Mouse (Mus musculus) monocyte, adult 5-6 weeks (primary cell): ENCODE measurements around the gene Anapc1. TPM values are rescaled to one million over a fixed set of nuclear protein-coding genes. Genes with fewer than 3 reads are reported as not detected.

Experiments
- ATAC-seq: fragments of 153-309, 156-312 bp; replicated peaks from 2 replicates; pipeline ENCODE4 v1.8.0; 2017; ENCODE audit warnings: mild to moderate bottlenecking; ENCODE audit not compliant: low TSS enrichment, insufficient number of reproducible peaks, severe bottlenecking, poor library complexity, low FRiP score
- total RNA-seq: library from RNA; stranded (forward); fragments of 200-1000, 200-491, 200-594 nt; gene quantifications from 3 replicates; pipeline ENCODE4 v1.2.3, GENCODE M21; 2017

Gene Anapc1
- 71.5 to 134 TPM (median 78.9 TPM) in 3 replicates for total RNA-seq

GRCm38 (mm10) chr2:128686921-128687557, at the start of gene Anapc1:
TSS of gene Anapc1 (minus strand) at chr2:128687391.
- peak; percentile 95 for ATAC-seq

GRCm38 (mm10) chr2:128735089-128735488, 47.9 kb upstream of the Anapc1 start:
- no peak for ATAC-seq

GRCm38 (mm10) chr2:128731951-128732350, 44.8 kb upstream of the Anapc1 start:
- ATAC-seq = no peak

DNA sequence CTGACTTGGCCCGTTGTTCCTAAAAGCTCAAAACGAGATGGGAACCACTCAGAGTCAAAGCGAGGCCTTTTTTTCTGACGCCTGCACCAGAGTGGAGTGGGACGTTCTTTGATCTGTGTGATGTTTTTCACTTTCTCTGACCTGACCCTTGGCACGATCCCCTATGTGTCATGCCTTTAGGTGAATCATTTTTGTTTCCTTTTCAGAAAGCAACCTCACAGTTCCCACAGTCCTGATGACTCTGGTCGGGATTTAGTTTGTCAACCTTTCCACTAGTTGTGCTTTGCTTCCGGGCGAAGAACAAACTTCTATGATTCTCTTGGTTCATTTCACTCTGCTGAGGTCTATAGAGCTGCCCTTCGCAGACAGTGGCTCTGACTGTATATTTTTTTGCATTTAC, 44.3 kb upstream of the Anapc1 start:
- ATAC-seq = no peak

- ATAC-seq = no peak
Observed at GRCm38 (mm10) chr2:128729141-128729540, 42.0 kb upstream of the Anapc1 start.

- ATAC-seq = no peak
Observed at GRCm38 (mm10) chr2:128728066-128728465, 40.9 kb upstream of the Anapc1 start.

- no peak for ATAC-seq
Observed at GRCm38 (mm10) chr2:128727552-128727951, 40.4 kb upstream of the Anapc1 start.

GRCm38 (mm10) chr2:128726626-128727025, 39.4 kb upstream of the Anapc1 start:
- ATAC-seq = no peak

DNA sequence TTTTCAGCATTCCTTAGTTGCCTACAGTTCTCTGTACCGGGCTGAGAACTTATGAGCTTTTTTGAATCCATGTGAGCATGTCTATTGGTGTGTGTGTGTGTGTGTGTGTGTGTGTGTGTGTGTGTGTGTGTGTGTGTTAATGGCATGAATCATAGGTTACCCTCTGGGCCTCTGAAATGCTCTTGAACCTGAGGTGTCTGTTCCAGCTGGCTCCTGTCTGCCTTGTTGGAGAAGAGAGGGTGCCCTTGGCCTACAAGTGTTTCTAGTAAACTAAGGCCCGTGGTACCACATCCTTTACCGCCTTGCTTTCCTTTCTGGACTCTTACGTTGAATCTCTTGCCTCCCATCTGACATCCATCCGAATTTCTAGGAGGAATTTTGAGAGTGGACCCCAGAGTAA, 38.9 kb upstream of the Anapc1 start:
- ATAC-seq = no peak

DNA sequence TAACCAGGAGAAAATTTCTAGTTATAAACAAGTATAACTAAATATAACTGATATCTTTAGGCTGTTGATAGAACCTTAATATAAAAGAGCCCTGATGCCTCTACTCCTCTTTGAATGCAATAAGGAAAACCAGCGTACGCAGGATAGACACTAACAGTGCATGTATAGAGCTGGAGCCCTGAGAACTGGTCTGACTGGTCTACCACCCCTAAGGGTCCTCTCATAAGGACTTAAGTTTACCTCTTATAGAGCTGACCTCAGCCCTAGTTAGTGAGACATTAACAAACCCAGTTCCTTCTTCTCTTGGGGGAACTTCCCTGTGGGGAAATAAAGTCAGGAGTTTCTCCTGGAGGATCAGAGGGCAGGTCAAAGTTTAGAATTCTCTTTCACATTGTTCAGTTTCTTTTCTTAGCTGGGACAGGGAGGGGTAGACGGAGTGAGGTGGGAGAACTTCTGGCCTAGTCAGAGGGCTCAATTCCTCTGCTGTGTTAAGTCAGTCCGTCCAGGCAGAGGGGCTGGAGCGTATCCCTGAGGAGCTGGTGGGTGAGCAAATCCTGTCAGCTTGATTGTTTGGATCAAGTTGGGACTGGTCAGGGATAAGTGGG, 35.0 kb upstream of the Anapc1 start:
- ATAC-seq = no peak

GRCm38 (mm10) chr2:128719380-128719779, 32.2 kb upstream of the Anapc1 start:
- no peak for ATAC-seq

DNA sequence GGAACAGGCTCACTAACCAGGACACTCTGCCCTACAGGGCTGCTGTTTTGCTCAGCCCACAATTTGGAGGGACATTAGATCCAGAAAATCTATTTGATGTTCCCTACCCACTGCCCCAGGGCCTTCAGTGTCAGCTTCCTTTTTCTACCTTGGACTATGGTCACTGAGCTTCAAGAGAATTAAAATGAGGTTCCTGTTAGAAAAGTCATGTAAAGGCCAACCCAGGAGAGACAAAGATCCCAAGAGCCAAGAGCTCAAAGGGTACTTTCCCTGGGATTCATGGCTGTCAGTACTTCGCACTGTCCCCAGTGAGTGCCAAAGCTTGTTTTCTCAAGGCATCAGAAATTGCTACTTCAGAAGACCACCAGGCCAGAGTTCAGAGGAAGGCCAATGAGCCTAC, 28.8 kb upstream of the Anapc1 start:
- no peak for ATAC-seq

- no peak for ATAC-seq
Observed at GRCm38 (mm10) chr2:128714724-128715241, 27.6 kb upstream of the Anapc1 start.

DNA sequence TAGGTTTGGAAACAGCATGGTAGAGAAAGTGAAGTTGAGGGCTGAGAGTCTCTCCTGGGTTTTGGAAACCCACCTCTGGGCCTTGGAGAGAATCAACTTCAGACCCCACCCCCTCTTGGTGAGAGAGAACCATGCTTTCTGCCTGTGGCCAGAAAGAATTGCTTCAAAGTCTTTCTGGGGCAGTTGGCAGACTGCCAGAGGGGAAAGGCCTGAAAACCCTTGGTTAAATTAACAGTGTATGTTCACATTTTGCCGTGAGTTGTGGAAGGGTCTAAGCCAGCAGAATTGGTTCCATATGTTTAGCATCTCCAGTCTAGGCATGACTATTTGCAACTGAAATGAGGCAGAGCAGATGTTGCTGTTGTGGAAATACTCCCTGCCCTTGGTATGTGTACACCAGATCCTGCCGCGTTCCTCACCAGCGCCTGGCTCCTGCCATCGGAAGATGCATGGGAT, 26.4 kb upstream of the Anapc1 start:
- no peak for ATAC-seq

- ATAC-seq = no peak
Observed at GRCm38 (mm10) chr2:128712940-128713339, 25.7 kb upstream of the Anapc1 start.

DNA sequence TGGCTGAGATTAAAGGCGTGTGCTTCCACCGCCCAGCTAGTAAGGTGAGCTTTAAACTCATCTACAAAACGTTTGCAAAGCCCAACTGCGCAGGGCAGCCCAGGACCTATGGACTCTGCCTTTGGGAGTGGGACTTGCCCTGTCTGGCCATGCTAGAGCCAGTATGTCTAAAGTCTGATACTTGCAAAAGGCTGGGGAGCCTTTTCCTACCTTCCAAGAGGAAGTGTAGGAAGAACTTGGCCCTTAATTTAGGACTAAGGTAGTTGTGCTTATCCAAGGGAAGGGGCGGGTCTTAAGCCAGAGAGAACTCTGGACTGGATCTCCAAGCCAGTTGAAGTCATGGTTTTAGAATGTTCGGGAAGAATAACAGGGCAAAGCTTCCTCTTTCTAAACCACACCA, 23.4 kb upstream of the Anapc1 start:
- ATAC-seq = no peak

DNA sequence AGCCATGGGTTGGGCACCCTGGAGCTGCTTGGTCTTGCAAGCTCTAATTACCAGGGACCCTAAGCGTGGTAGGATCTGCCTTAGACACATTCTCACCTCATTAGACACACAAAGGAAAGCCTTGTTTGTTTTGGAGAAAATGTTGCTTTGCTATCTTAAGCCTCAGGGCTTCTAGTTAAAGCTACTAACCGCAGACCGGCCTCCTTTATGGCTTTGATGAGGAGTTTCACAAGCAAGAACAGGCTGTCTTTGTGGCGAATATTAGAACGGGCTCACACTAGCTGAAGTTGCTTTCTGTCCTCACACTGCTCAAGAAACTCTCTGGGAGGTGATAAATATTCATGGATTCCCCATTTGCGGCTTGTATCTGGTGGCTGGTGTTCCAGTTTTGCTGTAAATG, 22.1 kb upstream of the Anapc1 start:
- no peak for ATAC-seq

DNA sequence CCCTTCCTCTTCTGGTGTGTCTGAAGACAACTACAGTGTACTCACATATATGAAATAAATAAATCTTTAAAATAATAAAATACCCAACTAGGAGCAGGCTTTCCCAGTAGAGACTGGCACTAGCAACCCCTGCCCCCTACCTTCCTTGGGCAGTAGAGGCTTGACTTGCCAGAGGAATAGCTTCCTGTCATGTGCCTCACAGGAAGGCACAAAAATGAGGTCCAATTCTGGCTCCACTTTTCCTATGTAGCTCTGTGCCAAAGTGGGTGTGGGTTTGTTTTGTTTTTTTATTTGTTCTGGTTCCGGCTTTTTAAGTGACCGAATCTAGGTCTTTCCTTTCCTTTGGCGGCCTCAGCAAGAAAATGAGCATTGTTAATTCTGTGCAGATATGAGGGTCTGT, 17.3 kb upstream of the Anapc1 start:
- ATAC-seq = no peak

GRCm38 (mm10) chr2:128699201-128699885, 12.2 kb upstream of the Anapc1 start:
- ATAC-seq = no peak

DNA sequence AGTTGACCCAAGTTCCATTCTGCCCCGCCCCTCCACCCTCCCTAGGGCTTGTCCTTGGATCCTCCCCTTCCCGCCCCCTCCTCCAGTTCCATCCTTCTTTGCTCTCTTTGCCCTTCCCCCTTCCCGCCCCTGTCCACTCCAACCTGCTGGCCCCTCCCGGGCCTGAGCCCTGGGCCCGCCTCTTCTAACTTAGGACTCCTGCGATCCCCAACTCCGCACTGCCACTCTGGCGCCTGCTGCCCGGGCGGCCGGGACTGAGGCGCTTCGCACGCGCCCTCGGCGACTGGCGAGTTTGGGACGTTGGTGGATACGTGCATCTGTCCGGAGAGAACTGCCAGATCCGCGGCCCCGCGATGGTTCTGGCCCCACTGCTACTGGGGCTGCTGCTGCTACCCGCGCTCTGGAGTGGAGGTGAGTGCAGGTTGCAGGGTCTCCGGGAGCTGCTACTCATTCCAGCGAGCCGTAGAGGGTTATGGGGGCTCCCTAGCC, 11.5 kb upstream of the Anapc1 start, which contains the start of gene Mertk:
Gene Mertk, plus strand, starts transcription at position 264 of the 489 bp plus-strand sequence.
- peak; percentile 38; the same call in 1 of the 2 replicates for ATAC-seq
